Mouse (Mus musculus) lung, adult 2 months (tissue): ENCODE data around the gene Tead1. TPM values are rescaled to one million over a fixed set of nuclear protein-coding genes. Genes with fewer than 3 reads are reported as not detected.

Source experiments
- DNase-seq: peaks from one replicate; pipeline ENCODE4 v3.0.0; 2022
- H3K4me1 ChIP-seq: fragments of 200-500 bp; 2 replicates; pipeline ENCODE4 v1.6.1; 2011; ENCODE audit warnings: low read length; ENCODE audit not compliant: control insufficient read depth, insufficient read depth
- H3K4me3 ChIP-seq: fragments of 200-500 bp; replicated peaks from 2 replicates; pipeline ENCODE3; 2011; ENCODE audit warnings: low read depth, mild to moderate bottlenecking, control low read depth, low read length; ENCODE audit errors: extremely low read depth
- CTCF ChIP-seq: fragments of 200-500 bp; IDR thresholded peaks from 2 replicates; pipeline ENCODE4 v1.5.1; 2011; ENCODE audit warnings: mild to moderate bottlenecking, low read length, control low read depth; ENCODE audit not compliant: insufficient read depth
- POLR2A ChIP-seq: fragments of 200-500 bp; IDR thresholded peaks from 2 replicates; pipeline ENCODE4 v1.6.1; 2011; ENCODE audit warnings: low read depth, mild to moderate bottlenecking, control low read depth, low read length, borderline replicate concordance; ENCODE audit errors: extremely low read depth
- WGBS: fragments of 180-500 bp; shearing (Covaris S2); methylation state at CpG from one replicate; pipeline ENCODE4 v1.1.7; 2018; 5-methylcytosine and 5-hydroxymethylcytosine counted together
- polyA plus RNA-seq: library from polyadenylated mRNA; depleted of rRNA; stranded (reverse); fragments of >200 nt; gene quantifications from 2 replicates; pipeline ENCODE4 v1.2.3, GENCODE M21; 2012; rRNA removed

The Tead1 gene
- polyA plus RNA-seq = 32.4 and 45.9 TPM in 2 replicates

- peak; percentile 97 for DNase-seq
- 4% methylated on average over 55 of the region's 57 CpGs for WGBS
- TF ChIP-seq CTCF (no peak), POLR2A (0 out of 2 replicates have a peak, but pooled peaks have one; percentile 32)
- peak within 1 kb of the TSS; percentile 74 for H3K4me3 ChIP-seq
- peaks cover 2% of the 10 kb centered on the region; the same call in 1 of the 2 replicates for H3K4me1 ChIP-seq
Measured at GRCm38 (mm10) chr7:112679171-112679512, at the start of gene Tead1. Gene Tead1 (plus strand): TSS chr7:112679318.

DNA sequence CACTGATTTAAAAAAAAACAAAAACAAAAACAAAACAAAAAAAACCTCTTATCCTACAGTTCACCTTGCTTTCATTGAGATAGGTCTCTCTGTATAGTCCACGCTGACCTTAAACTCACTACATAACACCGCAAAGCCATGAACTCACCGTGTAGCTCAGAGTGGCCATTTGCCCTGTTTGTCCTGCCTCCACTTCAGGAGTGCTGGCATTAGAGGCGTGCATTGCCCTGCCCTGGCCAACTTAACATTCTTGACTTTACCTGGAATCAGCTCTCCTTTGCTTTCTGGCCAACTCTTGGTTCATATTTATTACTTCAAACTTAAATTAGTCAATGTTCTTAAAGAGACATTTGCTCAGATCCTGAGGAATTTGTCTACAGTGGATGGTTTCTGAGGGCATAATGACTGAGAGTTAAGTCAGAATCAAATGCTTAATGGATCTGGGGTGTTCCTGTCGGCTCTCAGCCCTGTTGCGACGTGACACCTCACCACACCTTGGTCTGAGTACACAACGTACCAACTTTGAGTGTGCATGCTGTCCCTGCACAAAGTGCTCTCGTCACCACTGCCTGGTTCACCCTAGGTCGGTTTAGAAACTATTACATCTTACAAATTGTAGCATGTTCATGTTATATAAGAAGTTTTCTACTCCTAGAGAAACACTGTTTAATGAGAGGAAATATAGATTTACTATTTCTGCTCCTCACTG, 44.5 kb upstream of the Tead1 start:
- H3K4me3 ChIP-seq = no peak overlapping the region
- 65% methylated on average over 10 of the region's 10 CpGs for WGBS
- DNase-seq = peak; percentile 34
- TF ChIP-seq POLR2A (no peak), CTCF (no peak)
- no peaks in the 10 kb centered on the region for H3K4me1 ChIP-seq

GRCm38 (mm10) chr7:112635936-112636335, 43.2 kb upstream of the Tead1 start:
- no peaks in the 10 kb centered on the region for H3K4me1 ChIP-seq
- WGBS = 95% methylated on average over 2 of the region's 2 CpGs
- no peak for DNase-seq
- H3K4me3 ChIP-seq = no peak overlapping the region
- TF ChIP-seq CTCF (no peak), POLR2A (no peak)

DNA sequence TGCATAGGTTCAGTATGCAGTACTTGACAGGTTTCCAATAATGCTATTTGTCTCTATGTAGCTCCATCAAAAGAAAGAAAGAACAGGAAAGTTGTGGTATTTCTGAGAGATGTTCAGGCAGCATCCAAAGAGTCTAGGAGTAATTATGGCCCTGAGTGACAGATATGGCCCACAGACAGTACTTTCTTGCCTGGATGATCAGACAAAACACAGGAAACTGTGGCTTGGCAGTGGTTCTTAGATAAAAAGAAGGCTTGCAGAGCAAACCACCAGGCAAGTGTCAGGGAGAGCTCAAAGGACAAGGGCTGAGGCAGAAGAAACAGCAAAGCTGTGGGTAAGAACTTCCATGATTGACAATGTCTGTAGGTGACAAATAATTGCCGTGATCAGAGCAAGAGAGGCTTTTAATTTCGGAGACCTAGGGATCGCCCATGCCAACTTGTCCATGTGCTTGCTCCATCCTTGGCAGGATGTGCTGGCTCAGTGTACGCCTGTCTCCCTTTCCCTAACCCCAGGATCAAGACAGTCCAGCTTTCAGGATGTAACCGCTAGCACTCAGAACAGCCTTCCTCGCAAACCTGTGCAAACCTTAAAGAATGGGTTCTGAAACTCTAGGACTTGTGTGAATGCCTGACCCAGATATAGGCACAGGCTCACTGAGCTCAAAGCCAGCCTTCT, 35.1 kb upstream of the Tead1 start:
- 73% methylated on average over 6 of the region's 6 CpGs for WGBS
- DNase-seq = no peak
- no peak overlapping the region for H3K4me3 ChIP-seq

DNA sequence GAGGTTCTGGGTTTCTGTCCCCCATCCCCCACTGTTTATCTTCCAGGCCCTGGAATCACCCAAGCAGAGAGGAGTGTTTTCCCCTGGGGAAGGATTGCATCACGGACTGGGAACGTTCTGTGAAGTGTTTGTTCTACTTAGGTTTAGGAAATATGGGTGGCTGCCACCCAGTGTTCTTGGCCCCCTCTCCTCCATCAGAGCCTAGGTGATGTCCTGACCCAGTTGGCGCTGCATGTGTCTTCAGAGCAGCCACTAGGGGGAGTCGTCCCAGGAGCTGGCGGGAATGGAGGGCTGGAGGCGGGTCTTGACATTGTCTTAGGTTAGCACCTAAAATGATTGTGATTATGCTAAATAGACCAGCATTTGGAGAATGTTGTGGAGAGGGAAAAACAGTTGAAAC, 34.4 kb upstream of the Tead1 start:
- TF ChIP-seq POLR2A = no peak
- TF ChIP-seq CTCF = 0 out of 2 replicates have a peak, but pooled peaks have one; percentile 26
- peaks cover 5% of the 10 kb centered on the region for H3K4me1 ChIP-seq
- peak; percentile 51 for DNase-seq
- H3K4me3 ChIP-seq = no peak overlapping the region
- 62% methylated on average over 6 of the region's 6 CpGs for WGBS

More for the DNA sequence above, 35.1 kb upstream of the Tead1 start:
- TF ChIP-seq CTCF (no peak), POLR2A (no peak)
- peaks cover 5% of the 10 kb centered on the region for H3K4me1 ChIP-seq

DNA sequence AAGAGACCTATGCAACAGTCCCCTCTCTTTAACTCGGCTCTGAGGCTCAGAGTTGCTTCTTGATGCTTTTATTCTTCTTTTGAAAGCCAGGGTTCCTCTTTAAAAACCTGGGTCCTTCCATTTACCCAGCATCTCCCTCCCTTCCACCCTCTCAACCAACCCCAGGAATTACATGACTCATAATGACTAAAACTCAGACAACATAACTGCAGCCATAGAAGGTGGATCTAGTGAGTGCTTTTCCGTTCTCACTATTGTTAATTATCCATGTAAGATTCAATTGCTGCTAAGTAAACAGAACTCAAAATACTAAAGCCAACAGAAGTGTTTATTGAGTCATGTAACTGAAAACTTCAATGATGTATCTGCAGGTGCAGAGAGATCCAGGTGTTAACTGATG, 33.4 kb upstream of the Tead1 start:
- WGBS = 69% methylated on average over 2 of the region's 2 CpGs
- TF ChIP-seq POLR2A (no peak), CTCF (no peak)
- no peak for DNase-seq
- Histone ChIP-seq H3K4me1 (peaks cover 5% of the 10 kb centered on the region), H3K4me3 (no peak overlapping the region)

DNA sequence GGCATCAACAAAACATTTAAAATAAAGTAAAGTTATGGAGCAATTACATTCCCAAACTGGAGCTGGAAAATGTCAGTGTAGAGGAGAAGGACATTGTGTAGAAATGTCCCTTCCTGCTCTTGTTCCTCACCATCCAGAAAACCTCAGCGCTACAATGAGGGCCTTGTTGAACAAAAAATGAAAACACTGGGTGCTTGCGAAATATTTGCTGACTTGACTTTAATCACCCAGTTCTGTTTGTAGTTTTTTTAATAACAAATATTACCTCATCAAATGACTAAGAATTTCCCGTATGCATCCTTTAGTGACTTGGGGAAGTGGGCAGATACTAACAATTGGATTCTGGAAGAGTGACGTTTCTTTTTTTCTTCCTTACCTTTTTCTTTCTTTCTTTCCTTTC, 31.7 kb upstream of the Tead1 start:
- DNase-seq = no peak
- Histone ChIP-seq H3K4me3 (no peak overlapping the region), H3K4me1 (peaks cover 5% of the 10 kb centered on the region)
- no peak for TF ChIP-seq POLR2A
- no peak for TF ChIP-seq CTCF
- WGBS = 62% methylated on average over 4 of the region's 4 CpGs

GRCm38 (mm10) chr7:112656141-112656662, 22.9 kb upstream of the Tead1 start:
- WGBS = 8% methylated on average over 9 of the region's 9 CpGs
- peak; percentile 52 for DNase-seq
- no peak overlapping the region for H3K4me3 ChIP-seq
- TF ChIP-seq POLR2A = no peak
- no peak for TF ChIP-seq CTCF
- H3K4me1 ChIP-seq = peaks cover 8% of the 10 kb centered on the region

GRCm38 (mm10) chr7:112658939-112659338, 20.2 kb upstream of the Tead1 start:
- peaks cover 10% of the 10 kb centered on the region for H3K4me1 ChIP-seq
- no peak for TF ChIP-seq CTCF
- no peak for TF ChIP-seq POLR2A
- no peak overlapping the region for H3K4me3 ChIP-seq
- no peak for DNase-seq
- WGBS = 87% methylated on average over 3 of the region's 3 CpGs
